Mouse (Mus musculus) lung, postnatal 0 days (tissue): Measurements from ENCODE around the gene Ilf2.

Source experiments
- CTCF ChIP-seq: IDR thresholded peaks from 2 replicates; pipeline ENCODE4 v1.5.1; 2016; ENCODE audit warnings: antibody characterized with exemption, mild to moderate bottlenecking
- EP300 ChIP-seq: IDR thresholded peaks from 2 replicates; pipeline ENCODE4 v1.6.1; 2016; ENCODE audit warnings: antibody characterized with exemption, mild to moderate bottlenecking, control low read depth

GRCm38 (mm10) chr3:90447123-90447494 is 28.8 kb upstream of the Ilf2 start:
- TF ChIP-seq CTCF: no peak
- TF ChIP-seq EP300: no peak
